Mouse (Mus musculus): ENCODE measurements around the gene 2010111I01Rik. TPM values are rescaled to one million over a fixed set of nuclear protein-coding genes. Genes with fewer than 3 reads are reported as not detected.
A peak's percentile ranks its signal among the peaks of the same experiment; 100 is the strongest.

The 2010111I01Rik gene
- polyA plus RNA-seq, 1 experiment = 22.5 TPM

DNA sequence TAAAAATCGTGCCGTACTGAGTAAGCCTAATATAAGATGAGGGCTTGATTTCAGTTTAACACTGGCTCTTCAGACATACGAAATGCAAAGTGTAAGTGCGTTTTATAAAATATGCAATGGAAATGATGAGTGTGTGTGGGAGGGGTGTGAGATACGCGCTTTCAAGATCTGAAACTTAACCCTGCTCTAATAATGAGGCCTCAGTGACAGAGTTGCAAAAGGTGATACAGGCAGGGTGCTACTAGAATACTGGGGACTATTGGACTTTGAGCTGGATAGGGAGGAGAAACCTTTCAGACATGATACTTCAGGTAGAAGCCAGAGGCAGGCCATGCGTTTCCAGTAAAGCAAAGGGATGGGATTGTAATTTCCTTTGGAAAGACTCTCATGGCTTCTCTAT is 273.4 kb downstream of the 2010111I01Rik start:
- no peaks in the 10 kb centered on the region for H3K36me3 ChIP-seq (ENCODE audit: control insufficient read depth, insufficient read depth, low read length)
- no peak overlapping the region for H3K27ac ChIP-seq (ENCODE audit: insufficient read depth, low read length)
- WGBS = 89% methylated on average over 7 of the region's 7 CpGs
- peaks cover 5% of the 10 kb centered on the region; the same call in 1 of the 2 replicates for H3K4me1 ChIP-seq (ENCODE audit: control insufficient read depth, insufficient read depth, insufficient read length)
- no peak overlapping the region for H3K4me3 ChIP-seq (ENCODE audit: extremely low read depth, insufficient read depth, insufficient read length)
- TF ChIP-seq CTCF (IDR thresholded peaks at IDR 0.05; ENCODE audit: extremely low read depth, insufficient read depth, insufficient read length, insufficient replicate concordance) = no peak
- TF ChIP-seq POLR2A (IDR thresholded peaks at IDR 0.05; ENCODE audit: low read depth, low read length) = no peak
- H3K27me3 ChIP-seq (ENCODE audit: control insufficient read depth, insufficient read depth, low read length) = no peaks in the 10 kb centered on the region
- no peak for DNase-seq (ENCODE audit: low read depth in 1 of 2, low spot score in 2 of 2)

DNA sequence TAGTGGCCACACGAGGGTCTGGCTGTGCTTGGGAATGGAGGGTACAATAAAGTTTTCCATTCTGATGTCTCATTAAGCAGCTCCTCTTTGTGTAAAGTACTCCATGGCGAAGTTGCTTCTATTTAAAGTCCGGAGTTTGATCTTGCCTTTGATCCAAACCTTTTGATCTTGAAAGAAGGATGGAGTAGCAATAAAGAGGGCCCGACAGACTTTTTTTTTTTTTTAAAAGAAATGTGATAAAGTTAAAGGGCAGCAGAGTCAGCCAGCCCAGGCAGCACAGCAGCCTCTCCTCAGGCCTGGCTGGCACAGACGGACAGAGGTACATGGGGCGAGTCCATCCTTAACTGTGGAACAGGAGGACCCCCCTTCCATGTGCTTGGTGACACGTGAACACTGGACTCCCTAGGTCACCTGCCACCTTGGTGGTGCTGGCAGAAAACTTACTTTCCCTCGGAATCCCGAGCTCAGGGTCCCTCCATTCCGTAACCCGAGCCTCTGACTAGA is 274.7 kb downstream of the 2010111I01Rik start:
- no peaks in the 10 kb centered on the region for H3K27me3 ChIP-seq (ENCODE audit: control insufficient read depth, insufficient read depth, low read length)
- peak overlapping the region; percentile 69 for H3K27ac ChIP-seq (ENCODE audit: insufficient read depth, low read length)
- peaks cover 5% of the 10 kb centered on the region; the same call in 1 of the 2 replicates for H3K4me1 ChIP-seq (ENCODE audit: control insufficient read depth, insufficient read depth, insufficient read length)
- peak overlapping the region; percentile 99 for H3K4me3 ChIP-seq (ENCODE audit: extremely low read depth, insufficient read depth, insufficient read length)
- H3K36me3 ChIP-seq (ENCODE audit: control insufficient read depth, insufficient read depth, low read length) = 0 out of 2 replicates have a peak, but pooled peaks cover 1% of the 10 kb centered on the region
- DNase-seq (ENCODE audit: low read depth in 1 of 2, low spot score in 2 of 2) = no peak
- TF ChIP-seq POLR2A (IDR thresholded peaks at IDR 0.05; ENCODE audit: low read depth, low read length) (no peak), CTCF (IDR thresholded peaks at IDR 0.05; ENCODE audit: extremely low read depth, insufficient read depth, insufficient read length, insufficient replicate concordance) (no peak)
- 23% methylated on average over 11 of the region's 11 CpGs for WGBS

DNA sequence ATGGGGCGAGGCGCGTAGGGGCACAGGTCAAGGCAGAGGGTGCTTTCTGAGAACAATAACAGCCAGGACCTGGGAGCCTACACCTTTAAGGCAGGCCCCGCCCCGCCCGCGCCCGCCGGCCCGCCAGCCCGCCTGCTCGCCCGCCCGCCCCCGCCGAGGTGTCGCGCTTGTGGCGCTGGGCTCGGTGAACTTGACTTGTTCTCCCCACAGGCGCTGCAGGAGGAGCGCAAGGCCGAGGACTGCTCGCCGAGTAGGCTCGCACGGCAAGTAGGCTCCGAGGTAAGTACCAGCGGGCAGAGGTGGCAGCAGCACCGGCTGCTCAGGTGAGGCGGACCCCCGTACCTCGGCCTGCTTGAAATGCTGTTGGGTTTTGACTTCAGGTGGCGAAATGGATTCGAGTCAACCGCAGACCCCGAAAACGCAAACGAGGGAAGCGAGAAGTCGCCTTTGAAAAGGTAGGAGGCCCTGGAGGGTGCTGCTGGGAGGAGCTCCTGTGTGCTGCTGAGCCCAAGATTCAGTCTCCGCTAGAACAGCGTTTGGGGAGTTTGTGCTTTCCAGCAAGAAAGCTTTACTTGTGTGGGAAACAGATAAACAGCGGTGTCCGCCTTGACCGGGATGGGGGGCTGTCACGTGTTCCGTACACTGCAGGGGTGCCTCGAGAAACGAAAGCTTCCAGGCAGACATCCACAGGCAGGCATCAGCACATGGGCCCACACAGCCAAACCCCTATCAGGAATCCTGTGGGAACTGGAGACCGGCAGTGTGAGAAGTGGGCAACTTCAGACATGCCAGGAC is 275.4 kb downstream of the 2010111I01Rik start:
- Histone ChIP-seq H3K4me3 (ENCODE audit: extremely low read depth, insufficient read depth, insufficient read length) (peak overlapping the region; percentile 99), H3K36me3 (ENCODE audit: control insufficient read depth, insufficient read depth, low read length) (0 out of 2 replicates have a peak, but pooled peaks cover 1% of the 10 kb centered on the region), H3K27me3 (ENCODE audit: control insufficient read depth, insufficient read depth, low read length) (no peaks in the 10 kb centered on the region), H3K4me1 (ENCODE audit: control insufficient read depth, insufficient read depth, insufficient read length) (peaks cover 5% of the 10 kb centered on the region; the same call in 1 of the 2 replicates), H3K27ac (ENCODE audit: insufficient read depth, low read length) (peak overlapping the region; percentile 92)
- DNase-seq (ENCODE audit: low read depth in 1 of 2, low spot score in 2 of 2) = peak; percentile 40 to 84
- TF ChIP-seq CTCF (IDR thresholded peaks at IDR 0.05; ENCODE audit: extremely low read depth, insufficient read depth, insufficient read length, insufficient replicate concordance) (no peak), POLR2A (IDR thresholded peaks at IDR 0.05; ENCODE audit: low read depth, low read length) (peak; percentile 77)
- 1% methylated on average over 51 of the region's 51 CpGs for WGBS

DNA sequence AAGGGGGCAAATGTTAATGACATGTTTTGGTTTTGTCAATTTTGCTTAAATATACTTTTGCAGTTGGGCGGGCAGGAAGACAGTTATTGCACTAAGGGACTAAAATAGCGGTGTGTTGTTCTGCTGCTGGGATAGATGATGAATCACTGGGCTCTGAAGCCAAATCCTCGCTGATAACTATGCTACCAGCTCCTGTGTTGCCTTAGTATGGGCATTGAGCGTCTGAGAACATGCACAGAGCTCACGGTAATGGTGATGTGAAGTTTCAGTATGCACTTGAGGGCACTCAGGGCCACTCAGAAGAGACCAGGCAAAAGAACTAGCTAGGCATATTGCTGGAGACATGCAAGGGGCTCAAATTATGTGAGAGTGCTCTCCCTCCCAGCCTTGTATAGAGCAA is 276.1 kb downstream of the 2010111I01Rik start:
- H3K36me3 ChIP-seq (ENCODE audit: control insufficient read depth, insufficient read depth, low read length) = 0 out of 2 replicates have a peak, but pooled peaks cover 1% of the 10 kb centered on the region
- TF ChIP-seq CTCF (IDR thresholded peaks at IDR 0.05; ENCODE audit: extremely low read depth, insufficient read depth, insufficient read length, insufficient replicate concordance) (no peak), POLR2A (IDR thresholded peaks at IDR 0.05; ENCODE audit: low read depth, low read length) (no peak)
- WGBS = 3% methylated on average over 5 of the region's 5 CpGs
- H3K27me3 ChIP-seq (ENCODE audit: control insufficient read depth, insufficient read depth, low read length) = no peaks in the 10 kb centered on the region
- peak overlapping the region; percentile 92 for H3K27ac ChIP-seq (ENCODE audit: insufficient read depth, low read length)
- peaks cover 5% of the 10 kb centered on the region; the same call in 1 of the 2 replicates for H3K4me1 ChIP-seq (ENCODE audit: control insufficient read depth, insufficient read depth, insufficient read length)
- no peak for DNase-seq (ENCODE audit: low read depth in 1 of 2, low spot score in 2 of 2)
- peak overlapping the region; percentile 99 for H3K4me3 ChIP-seq (ENCODE audit: extremely low read depth, insufficient read depth, insufficient read length)

DNA sequence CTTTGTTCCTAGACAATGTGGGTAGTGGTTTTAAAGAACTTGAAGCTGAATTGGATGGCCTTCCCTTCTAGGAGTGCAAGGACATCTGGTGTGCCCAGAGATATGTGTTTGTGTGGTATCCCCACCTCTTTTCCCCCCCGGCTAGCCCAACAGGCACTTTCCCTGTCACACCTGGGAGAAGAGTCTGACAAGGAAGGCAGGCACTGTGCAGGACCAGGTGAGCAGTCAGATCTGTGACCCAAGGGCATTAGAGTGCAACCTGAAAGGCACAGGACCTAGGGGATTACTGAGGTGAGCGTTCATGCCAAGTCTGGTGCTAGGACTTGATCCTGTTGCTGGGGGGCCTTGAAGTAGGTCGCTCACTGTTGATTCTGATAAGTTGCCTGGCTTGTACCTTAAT is 277.0 kb downstream of the 2010111I01Rik start:
- Histone ChIP-seq H3K27me3 (ENCODE audit: control insufficient read depth, insufficient read depth, low read length) (no peaks in the 10 kb centered on the region), H3K27ac (ENCODE audit: insufficient read depth, low read length) (0 out of 2 replicates have a peak overlapping the region, but pooled peaks have one; percentile 12), H3K36me3 (ENCODE audit: control insufficient read depth, insufficient read depth, low read length) (0 out of 2 replicates have a peak, but pooled peaks cover 1% of the 10 kb centered on the region), H3K4me1 (ENCODE audit: control insufficient read depth, insufficient read depth, insufficient read length) (peaks cover 7% of the 10 kb centered on the region; the same call in 1 of the 2 replicates), H3K4me3 (ENCODE audit: extremely low read depth, insufficient read depth, insufficient read length) (0 out of 2 replicates have a peak overlapping the region, but pooled peaks have one; percentile 2)
- DNase-seq (ENCODE audit: low read depth in 1 of 2, low spot score in 2 of 2) = no peak
- WGBS = 79% methylated on average over 3 of the region's 3 CpGs
- no peak for TF ChIP-seq CTCF (IDR thresholded peaks at IDR 0.05; ENCODE audit: extremely low read depth, insufficient read depth, insufficient read length, insufficient replicate concordance)
- no peak for TF ChIP-seq POLR2A (IDR thresholded peaks at IDR 0.05; ENCODE audit: low read depth, low read length)

DNA sequence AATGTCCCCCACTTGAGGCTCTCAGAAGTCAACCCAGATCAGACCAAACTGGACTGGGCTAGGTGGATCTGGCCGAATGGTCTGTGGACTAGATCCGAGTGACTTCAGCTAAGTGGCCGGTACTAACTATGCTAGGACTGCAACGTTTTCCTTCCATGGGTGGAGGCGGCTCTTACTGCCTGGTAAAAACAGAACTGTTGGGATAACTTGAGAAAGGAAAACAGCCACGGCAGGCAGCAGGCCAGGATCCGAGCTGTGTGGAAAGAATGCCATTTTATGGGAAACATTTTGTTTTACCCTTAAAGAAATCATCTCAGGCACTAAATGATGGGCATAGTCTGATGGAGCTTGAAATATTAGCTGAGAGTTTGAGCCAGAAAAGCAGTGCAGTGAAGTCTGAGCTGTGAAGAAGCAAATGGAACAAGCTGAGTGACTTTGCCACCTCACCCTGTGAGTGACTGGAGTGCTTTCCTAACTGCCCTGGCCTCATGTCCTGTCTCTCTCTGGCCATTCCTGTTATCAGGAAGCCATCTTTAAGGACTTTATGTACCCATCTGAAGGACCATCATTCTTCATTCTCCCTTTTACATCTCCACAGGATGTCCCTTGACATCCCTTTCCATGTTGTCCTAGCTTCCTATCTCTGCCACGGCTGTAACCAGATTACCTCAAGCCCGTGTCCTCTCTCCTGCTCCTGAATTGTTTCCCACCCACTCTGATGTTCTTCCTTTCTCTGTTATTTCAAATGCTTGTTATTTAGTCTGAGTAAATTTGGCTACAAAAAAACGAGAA is 277.9 kb downstream of the 2010111I01Rik start:
- H3K27ac ChIP-seq (ENCODE audit: insufficient read depth, low read length) = no peak overlapping the region
- no peaks in the 10 kb centered on the region for H3K27me3 ChIP-seq (ENCODE audit: control insufficient read depth, insufficient read depth, low read length)
- WGBS = 85% methylated on average over 10 of the region's 10 CpGs
- peaks cover 7% of the 10 kb centered on the region; the same call in 1 of the 2 replicates for H3K4me1 ChIP-seq (ENCODE audit: control insufficient read depth, insufficient read depth, insufficient read length)
- H3K36me3 ChIP-seq (ENCODE audit: control insufficient read depth, insufficient read depth, low read length) = 0 out of 2 replicates have a peak, but pooled peaks cover 1% of the 10 kb centered on the region
- H3K4me3 ChIP-seq (ENCODE audit: extremely low read depth, insufficient read depth, insufficient read length) = peak overlapping the region; percentile 22; the same call in 1 of the 2 replicates
- TF ChIP-seq CTCF (IDR thresholded peaks at IDR 0.05; ENCODE audit: extremely low read depth, insufficient read depth, insufficient read length, insufficient replicate concordance) = no peak
- no peak for TF ChIP-seq POLR2A (IDR thresholded peaks at IDR 0.05; ENCODE audit: low read depth, low read length)
- no peak for DNase-seq (ENCODE audit: low read depth in 1 of 2, low spot score in 2 of 2)
